Comparison of ENCODE assay signal across 7 mouse cellular contexts in genomic region chr7:25625594-25626250, GRCm38 (mm10). TPM values are rescaled to one million over a fixed set of nuclear protein-coding genes. Genes with fewer than 3 reads are reported as not detected.
DNase-seq lines count a peak whose midpoint lies in the region; ATAC-seq and TF ChIP-seq lines count a peak whose summit lies in the region.

No protein-coding gene starts in this region.

- H3K36me3 ChIP-seq in neural tube, embryonic 13.5 days, result peaks cover 71% of the 10 kb centered on the region
- peaks cover 66% of the 10 kb centered on the region for H3K36me3 ChIP-seq in kidney, embryonic 15.5 days

- peak; percentile 46; the same call in 1 of the 2 replicates for TF ChIP-seq CTCF in brain, embryonic 14.5 days (IDR thresholded peaks at IDR 0.05; ENCODE audit: borderline replicate concordance, extremely low read depth, insufficient read depth, insufficient read length)

- H3K9me3 ChIP-seq in neural tube, embryonic 13.5 days, result no peaks in the 10 kb centered on the region
- no peaks in the 10 kb centered on the region for H3K9me3 ChIP-seq in kidney, embryonic 15.5 days (replicated peaks)

- no peak for ATAC-seq in neural tube, embryonic 13.5 days (ENCODE audit: low read depth)
- ATAC-seq in kidney, embryonic 15.5 days (replicated peaks; ENCODE audit: low FRiP score), result no peak

- no peak for TF ChIP-seq POLR2A in brain, embryonic 14.5 days (IDR thresholded peaks at IDR 0.05; ENCODE audit: borderline replicate concordance, extremely low read depth, insufficient read depth, insufficient read length, poor library complexity, severe bottlenecking)

- WGBS in neural tube, embryonic 13.5 days, result 77% methylated on average over 10 of the region's 10 CpGs
- 73% methylated on average over 10 of the region's 10 CpGs for WGBS in kidney, embryonic 15.5 days

- H3K4me2 ChIP-seq in neural tube, embryonic 13.5 days, result no peak overlapping the region
- no peak overlapping the region for H3K4me2 ChIP-seq in kidney, embryonic 15.5 days

- H3K27ac ChIP-seq in neural tube, embryonic 13.5 days (replicated peaks), result peak overlapping the region; percentile 52; the same call in 1 of the 2 replicates
- H3K27ac ChIP-seq in kidney, embryonic 15.5 days, result peak overlapping the region; percentile 86

- H3K4me1 ChIP-seq in neural tube, embryonic 13.5 days (replicated peaks), result peaks cover 21% of the 10 kb centered on the region
- peaks cover 33% of the 10 kb centered on the region for H3K4me1 ChIP-seq in kidney, embryonic 15.5 days

- H3K9ac ChIP-seq in neural tube, embryonic 13.5 days, result no peak overlapping the region
- H3K9ac ChIP-seq in kidney, embryonic 15.5 days, result no peak overlapping the region

- H3K27me3 ChIP-seq in neural tube, embryonic 13.5 days, result peaks cover 22% of the 10 kb centered on the region
- no peaks in the 10 kb centered on the region for H3K27me3 ChIP-seq in kidney, embryonic 15.5 days

- no peak overlapping the region for H3K4me3 ChIP-seq in neural tube, embryonic 13.5 days
- no peak overlapping the region for H3K4me3 ChIP-seq in kidney, embryonic 15.5 days (replicated peaks)

- no peak for DNase-seq in neural tube, embryonic 10.5 days (ENCODE audit: extremely low spot score, low spot score)
- peak; percentile 12 for DNase-seq in brain, embryonic 14.5 days (ENCODE audit: low read depth)
- peak; percentile 60 to 80 for DNase-seq in spleen, postnatal 4 days (ENCODE audit: low spot score in 2 of 2)
- DNase-seq in layer of hippocampus, adult 11-12 months (ENCODE audit: low spot score), result no peak
- no peak for DNase-seq in layer of hippocampus, postnatal 14 days (ENCODE audit: low spot score in 2 of 2)

RNA-seq across cellular contexts. Expression of gene B3gnt8, which starts 0.7 kb away (rescaled TPM):
- 2.9 and 6.3 TPM in 2 replicates for polyA plus RNA-seq in neural tube, embryonic 13.5 days (2015; fragmentation: Nextera tagmentation; extraction: Ambion mirVana)
- polyA plus RNA-seq in brain, embryonic 14.5 days (2012; rRNA removed), result 0.78 and 0.87 TPM in 2 replicates
- polyA plus RNA-seq in kidney, embryonic 15.5 days (2015; fragmentation: Nextera tagmentation; extraction: Ambion mirVana), result 10.4 and 13.6 TPM in 2 replicates
- 1 to 10 TPM; 1.9 to 2.0 TPM for total RNA-seq in layer of hippocampus, postnatal 14 days (2021)

RNA-seq across cellular contexts. Expression of gene Dmac2, which starts 6.5 kb away (rescaled TPM):
- polyA plus RNA-seq in neural tube, embryonic 13.5 days (2015; fragmentation: Nextera tagmentation; extraction: Ambion mirVana), result 35.3 and 42.2 TPM in 2 replicates
- polyA plus RNA-seq in brain, embryonic 14.5 days (2012; rRNA removed), result 41.9 and 46.1 TPM in 2 replicates
- 50.0 and 56.1 TPM in 2 replicates for polyA plus RNA-seq in kidney, embryonic 15.5 days (2015; fragmentation: Nextera tagmentation; extraction: Ambion mirVana)
- total RNA-seq in layer of hippocampus, postnatal 14 days (2021), result 10 to 100 TPM; 37.3 to 39.2 TPM

RNA-seq across cellular contexts. Expression of gene Erich4, which starts 10.0 kb away (rescaled TPM):
- polyA plus RNA-seq in neural tube, embryonic 13.5 days (2015; fragmentation: Nextera tagmentation; extraction: Ambion mirVana), result not detected in 2 replicates
- polyA plus RNA-seq in brain, embryonic 14.5 days (2012; rRNA removed), result 0.10 and 0.12 TPM in 2 replicates
- polyA plus RNA-seq in kidney, embryonic 15.5 days (2015; fragmentation: Nextera tagmentation; extraction: Ambion mirVana), result 3.1 and 3.5 TPM in 2 replicates
- total RNA-seq in layer of hippocampus, postnatal 14 days (2021), result under 1 TPM in 1 of 2 experiments, not detected in 1; 0.57 TPM

RNA-seq across cellular contexts. Expression of gene Bckdha, which starts 33.1 kb away (rescaled TPM):
- polyA plus RNA-seq in neural tube, embryonic 13.5 days (2015; fragmentation: Nextera tagmentation; extraction: Ambion mirVana), result 45.9 and 50.7 TPM in 2 replicates
- polyA plus RNA-seq in brain, embryonic 14.5 days (2012; rRNA removed), result 58.6 and 87.9 TPM in 2 replicates
- polyA plus RNA-seq in kidney, embryonic 15.5 days (2015; fragmentation: Nextera tagmentation; extraction: Ambion mirVana), result 65.2 and 70.1 TPM in 2 replicates
- total RNA-seq in layer of hippocampus, postnatal 14 days (2021), result 10 to 100 TPM; 38.3 to 42.6 TPM

RNA-seq across cellular contexts. Expression of gene Exosc5, which starts 33.2 kb away (rescaled TPM):
- 41.8 and 45.1 TPM in 2 replicates for polyA plus RNA-seq in neural tube, embryonic 13.5 days (2015; fragmentation: Nextera tagmentation; extraction: Ambion mirVana)
- 35.8 and 58.1 TPM in 2 replicates for polyA plus RNA-seq in brain, embryonic 14.5 days (2012; rRNA removed)
- polyA plus RNA-seq in kidney, embryonic 15.5 days (2015; fragmentation: Nextera tagmentation; extraction: Ambion mirVana), result 81.2 and 87.5 TPM in 2 replicates
- total RNA-seq in layer of hippocampus, postnatal 14 days (2021), result 10 to 100 TPM; 29.3 to 29.8 TPM

Comparison
In these comparisons a context has a peak if more than half of its experiments do, and no peak if none do; other contexts are left out.
1. DNase-seq: peak in brain, embryonic 14.5 days (single experiment) and spleen, postnatal 4 days (2 of 2); none in neural tube, embryonic 10.5 days (single experiment), layer of hippocampus, adult 11-12 months (single experiment) and layer of hippocampus, postnatal 14 days (0 of 2).